ENCODE assay signal across 15 mouse cellular contexts in genomic region chr11:20644872-20645271, GRCm38 (mm10).
DNase-seq lines count a peak whose midpoint lies in the region; ATAC-seq lines count a peak whose summit lies in the region.
"Had no signal": no experiment of that assay in that cellular context is flagged by ENCODE, and none has a peak within 500 bp of the region (broad histone marks: within the 10 kb centered on the region; RNA-seq: fewer than 3 reads in every experiment).

No protein-coding gene starts in this region.

- 31% methylated on average over 6 of the region's 6 CpGs for WGBS in forebrain, embryonic 13.5 days
- 29% methylated on average over 6 of the region's 6 CpGs for WGBS in forebrain, embryonic 15.5 days
- 62% methylated on average over 6 of the region's 6 CpGs for WGBS in hindbrain, embryonic 13.5 days
- 59% methylated on average over 6 of the region's 6 CpGs for WGBS in hindbrain, embryonic 14.5 days
- 41% methylated on average over 6 of the region's 6 CpGs for WGBS in midbrain, embryonic 11.5 days
- WGBS in midbrain, embryonic 14.5 days = 42% methylated on average over 6 of the region's 6 CpGs
- WGBS in limb, embryonic 10.5 days = 54% methylated on average over 6 of the region's 6 CpGs

- H3K9ac ChIP-seq in forebrain, embryonic 13.5 days = peak overlapping the region; percentile 35; the same call in 1 of the 2 replicates
- H3K9ac ChIP-seq in forebrain, embryonic 15.5 days (replicated peaks) = no peak overlapping the region
- no peak overlapping the region for H3K9ac ChIP-seq in hindbrain, embryonic 13.5 days
- no peak overlapping the region for H3K9ac ChIP-seq in hindbrain, embryonic 14.5 days
- H3K9ac ChIP-seq in midbrain, embryonic 11.5 days (ENCODE audit: low read length) = no peak overlapping the region
- no peak overlapping the region for H3K9ac ChIP-seq in midbrain, embryonic 14.5 days (replicated peaks; ENCODE audit: low read length)
- H3K9ac ChIP-seq: liver, embryonic 12.5 days; lung, embryonic 14.5 days had no signal

- no peak overlapping the region for H3K4me2 ChIP-seq in forebrain, embryonic 13.5 days
- no peak overlapping the region for H3K4me2 ChIP-seq in forebrain, embryonic 15.5 days (replicated peaks)
- H3K4me2 ChIP-seq in hindbrain, embryonic 13.5 days = no peak overlapping the region
- no peak overlapping the region for H3K4me2 ChIP-seq in hindbrain, embryonic 14.5 days (replicated peaks)
- no peak overlapping the region for H3K4me2 ChIP-seq in midbrain, embryonic 11.5 days
- no peak overlapping the region for H3K4me2 ChIP-seq in midbrain, embryonic 14.5 days (ENCODE audit: low read length)
- H3K4me2 ChIP-seq: liver, embryonic 12.5 days; lung, embryonic 14.5 days had no signal

- H3K27ac ChIP-seq in forebrain, embryonic 13.5 days = no peak overlapping the region
- no peak overlapping the region for H3K27ac ChIP-seq in forebrain, embryonic 15.5 days (replicated peaks)
- H3K27ac ChIP-seq in hindbrain, embryonic 13.5 days = 0 out of 2 replicates have a peak overlapping the region, but pooled peaks have one; percentile 12
- H3K27ac ChIP-seq in hindbrain, embryonic 14.5 days = no peak overlapping the region
- no peak overlapping the region; the same call in 1 of the 2 replicates for H3K27ac ChIP-seq in midbrain, embryonic 11.5 days (ENCODE audit: low read depth, low read length)
- H3K27ac ChIP-seq in midbrain, embryonic 14.5 days (replicated peaks; ENCODE audit: low read depth, low read length) = no peak overlapping the region
- H3K27ac ChIP-seq in limb, embryonic 10.5 days = peak overlapping the region; percentile 51; the same call in 1 of the 2 replicates
- H3K27ac ChIP-seq: liver, embryonic 12.5 days had no signal

- no peak overlapping the region for H3K4me3 ChIP-seq in forebrain, embryonic 13.5 days
- H3K4me3 ChIP-seq in forebrain, embryonic 15.5 days = no peak overlapping the region
- no peak overlapping the region for H3K4me3 ChIP-seq in hindbrain, embryonic 13.5 days
- no peak overlapping the region for H3K4me3 ChIP-seq in hindbrain, embryonic 14.5 days (replicated peaks; ENCODE audit: low read length)
- H3K4me3 ChIP-seq in midbrain, embryonic 11.5 days (ENCODE audit: low read depth, low read length) = no peak overlapping the region
- H3K4me3 ChIP-seq in midbrain, embryonic 14.5 days (replicated peaks; ENCODE audit: low read depth, low read length) = no peak overlapping the region
- no peak overlapping the region for H3K4me3 ChIP-seq in limb, embryonic 10.5 days
- H3K4me3 ChIP-seq: liver, embryonic 12.5 days had no signal

- peaks cover 9% of the 10 kb centered on the region for H3K36me3 ChIP-seq in forebrain, embryonic 13.5 days (ENCODE audit: poor library complexity, severe bottlenecking)
- no peaks in the 10 kb centered on the region for H3K36me3 ChIP-seq in forebrain, embryonic 15.5 days
- 0 out of 2 replicates have a peak, but pooled peaks cover 4% of the 10 kb centered on the region for H3K36me3 ChIP-seq in hindbrain, embryonic 13.5 days
- peaks cover 8% of the 10 kb centered on the region for H3K36me3 ChIP-seq in hindbrain, embryonic 14.5 days (replicated peaks; ENCODE audit: control insufficient read depth, insufficient read depth)
- H3K36me3 ChIP-seq in midbrain, embryonic 11.5 days (ENCODE audit: control insufficient read depth, insufficient read depth, low read length) = no peaks in the 10 kb centered on the region
- peaks cover 3% of the 10 kb centered on the region; the same call in 1 of the 2 replicates for H3K36me3 ChIP-seq in midbrain, embryonic 14.5 days (ENCODE audit: control insufficient read depth, insufficient read depth, low read length)
- H3K36me3 ChIP-seq in limb, embryonic 10.5 days = peaks cover 10% of the 10 kb centered on the region

- peaks cover 79% of the 10 kb centered on the region for H3K4me1 ChIP-seq in forebrain, embryonic 13.5 days
- H3K4me1 ChIP-seq in forebrain, embryonic 15.5 days = peaks cover 47% of the 10 kb centered on the region
- H3K4me1 ChIP-seq in hindbrain, embryonic 13.5 days (replicated peaks) = peaks cover 61% of the 10 kb centered on the region
- H3K4me1 ChIP-seq in hindbrain, embryonic 14.5 days (replicated peaks; ENCODE audit: control insufficient read depth, insufficient read depth, low read length) = peaks cover 49% of the 10 kb centered on the region
- peaks cover 65% of the 10 kb centered on the region for H3K4me1 ChIP-seq in midbrain, embryonic 11.5 days (ENCODE audit: control insufficient read depth, insufficient read depth, low read length)
- peaks cover 39% of the 10 kb centered on the region for H3K4me1 ChIP-seq in midbrain, embryonic 14.5 days (ENCODE audit: control insufficient read depth, insufficient read depth, low read length)
- peaks cover 88% of the 10 kb centered on the region for H3K4me1 ChIP-seq in limb, embryonic 10.5 days

- no peak for DNase-seq in hindbrain, embryonic 14.5 days (ENCODE audit: low spot score)
- DNase-seq in midbrain, embryonic 11.5 days (ENCODE audit: low spot score, missing footprints) = peak; percentile 80
- no peak for DNase-seq in midbrain, embryonic 14.5 days
- peak; percentile 29 for DNase-seq in limb, embryonic 10.5 days (ENCODE audit: low spot score)
- DNase-seq: adrenal gland, postnatal 36 days; B cell, adult 2 months; cerebellum, adult 8-10 months; heart, adult 18-20 months; heart, postnatal 14 days; lung, embryonic 14.5 days; thymus, postnatal 4 days had no signal

- no peaks in the 10 kb centered on the region for H3K27me3 ChIP-seq in forebrain, embryonic 13.5 days
- H3K27me3 ChIP-seq in forebrain, embryonic 15.5 days = no peaks in the 10 kb centered on the region
- H3K27me3 ChIP-seq in hindbrain, embryonic 13.5 days = no peaks in the 10 kb centered on the region
- no peaks in the 10 kb centered on the region for H3K27me3 ChIP-seq in hindbrain, embryonic 14.5 days (ENCODE audit: control insufficient read depth, insufficient read depth, low read length)
- no peaks in the 10 kb centered on the region for H3K27me3 ChIP-seq in midbrain, embryonic 11.5 days (ENCODE audit: control insufficient read depth, insufficient read depth, low read length)
- no peaks in the 10 kb centered on the region for H3K27me3 ChIP-seq in midbrain, embryonic 14.5 days (ENCODE audit: control insufficient read depth, insufficient read depth, low read length)
- H3K27me3 ChIP-seq in limb, embryonic 10.5 days (ENCODE audit: low read depth, poor library complexity, severe bottlenecking) = no peaks in the 10 kb centered on the region
- H3K27me3 ChIP-seq: liver, embryonic 12.5 days had no signal

- no peak for ATAC-seq in forebrain, embryonic 13.5 days
- ATAC-seq in forebrain, embryonic 15.5 days (replicated peaks) = no peak
- no peak for ATAC-seq in hindbrain, embryonic 13.5 days (ENCODE audit: low FRiP score)
- no peak for ATAC-seq in hindbrain, embryonic 14.5 days (ENCODE audit: low FRiP score)
- no peak for ATAC-seq in midbrain, embryonic 11.5 days (ENCODE audit: low FRiP score)
- no peak for ATAC-seq in midbrain, embryonic 14.5 days (ENCODE audit: low FRiP score, low TSS enrichment)
- ATAC-seq: liver, embryonic 12.5 days had no signal

- H3K9me3 ChIP-seq in forebrain, embryonic 13.5 days (replicated peaks) = no peaks in the 10 kb centered on the region
- no peaks in the 10 kb centered on the region for H3K9me3 ChIP-seq in forebrain, embryonic 15.5 days
- no peaks in the 10 kb centered on the region for H3K9me3 ChIP-seq in hindbrain, embryonic 13.5 days
- H3K9me3 ChIP-seq in hindbrain, embryonic 14.5 days (ENCODE audit: control insufficient read depth, low read length) = no peaks in the 10 kb centered on the region
- H3K9me3 ChIP-seq in midbrain, embryonic 11.5 days (ENCODE audit: control insufficient read depth, low read length) = no peaks in the 10 kb centered on the region
- no peaks in the 10 kb centered on the region for H3K9me3 ChIP-seq in midbrain, embryonic 14.5 days (ENCODE audit: control insufficient read depth, low read length)
- H3K9me3 ChIP-seq in limb, embryonic 10.5 days (replicated peaks) = no peaks in the 10 kb centered on the region
- H3K9me3 ChIP-seq: liver, embryonic 12.5 days had no signal

Comparison
In these comparisons a context has a peak if more than half of its experiments do, and no peak if none do; other contexts are left out.
1. H3K27ac ChIP-seq: peak in hindbrain, embryonic 13.5 days (single experiment) and limb, embryonic 10.5 days (single experiment); none in forebrain, embryonic 13.5 days (single experiment), forebrain, embryonic 15.5 days (single experiment), hindbrain, embryonic 14.5 days (single experiment), midbrain, embryonic 11.5 days (single experiment) and midbrain, embryonic 14.5 days (single experiment).
2. DNase-seq: peak in midbrain, embryonic 11.5 days (single experiment) and limb, embryonic 10.5 days (single experiment); none in hindbrain, embryonic 14.5 days (single experiment) and midbrain, embryonic 14.5 days (single experiment).